Mouse (Mus musculus) C2C12 (cell line): ENCODE results near the gene Hoxd13. TPM values are rescaled to one million over a fixed set of nuclear protein-coding genes. Genes with fewer than 3 reads are reported as not detected.

ENCODE experiments used
- H3K27me3 ChIP-seq: one replicate; pipeline ENCODE4 v1.6.1; 2011; ENCODE audit not compliant: control insufficient read depth, insufficient read depth, insufficient read length
- H3K36me3 ChIP-seq: one replicate; pipeline ENCODE4 v1.6.1; 2011; ENCODE audit not compliant: control insufficient read depth, insufficient read depth
- H3K4me3 ChIP-seq: one replicate; pipeline ENCODE4 v1.5.1; 2011; ENCODE audit warnings: mild to moderate bottlenecking, control low read depth; ENCODE audit not compliant: poor library complexity, insufficient read depth, severe bottlenecking
- H3K79me2 ChIP-seq: one replicate; pipeline ENCODE4 v1.6.1; 2011; ENCODE audit not compliant: control insufficient read depth, insufficient read depth
- H3K79me3 ChIP-seq: one replicate; pipeline ENCODE4 v1.6.1; 2011; ENCODE audit warnings: low read depth, control low read depth
- H3ac ChIP-seq: one replicate; pipeline ENCODE3; 2011; ENCODE audit warnings: low read depth; ENCODE audit not compliant: control insufficient read depth, insufficient read length
- CEBPB ChIP-seq: IDR thresholded peaks from one replicate; pipeline ENCODE4 v1.6.1; 2011; ENCODE audit warnings: low read depth, mild to moderate bottlenecking, control low read depth, moderate library complexity
- CTCF ChIP-seq: IDR thresholded peaks from one replicate; pipeline ENCODE4 v1.5.1; 2011; ENCODE audit not compliant: control insufficient read depth, insufficient read depth, insufficient read length
- FOSL1 ChIP-seq: IDR thresholded peaks from one replicate; pipeline ENCODE4 v1.8.0; 2011; ENCODE audit warnings: mild to moderate bottlenecking, low read length; ENCODE audit not compliant: poor library complexity, insufficient read depth, severe bottlenecking
- MAX ChIP-seq: IDR thresholded peaks from one replicate; pipeline ENCODE4 v1.6.1; 2011; ENCODE audit warnings: mild to moderate bottlenecking, control low read depth
- MYOD1 ChIP-seq: IDR thresholded peaks from one replicate; pipeline ENCODE4 v1.6.1; 2011; ENCODE audit warnings: low read depth; ENCODE audit not compliant: control insufficient read depth, insufficient read length
- MYOG ChIP-seq: IDR thresholded peaks from one replicate; pipeline ENCODE4 v1.6.1; 2011; ENCODE audit not compliant: control insufficient read depth, insufficient read length; ENCODE audit errors: extremely low read depth
- USF1 ChIP-seq: IDR thresholded peaks from one replicate; pipeline ENCODE4 v1.6.1; 2011; ENCODE audit warnings: low read depth, mild to moderate bottlenecking, control low read depth, moderate library complexity
- polyA plus RNA-seq: library from polyadenylated mRNA; unstranded; fragments of >200 nt; fragmentation: generic; extraction: Trizol; gene quantifications from one replicate; pipeline ENCODE4 v1.2.1, GENCODE M21; 2012; ENCODE audit warnings: missing spikeins

Hoxd13 gene
- polyA plus RNA-seq, 1 experiment: not detected

GRCm38 (mm10) chr2:74667191-74667841 lies 794 bp upstream of the Hoxd13 start:
- no peaks in the 10 kb centered on the region for H3K36me3 ChIP-seq
- peaks cover 36% of the 10 kb centered on the region for H3K27me3 ChIP-seq
- no peak for TF ChIP-seq USF1
- TF ChIP-seq CTCF: no peak
- TF ChIP-seq FOSL1: no peak
- no peak for TF ChIP-seq MYOD1
- no peak for TF ChIP-seq MAX
- no peak for TF ChIP-seq CEBPB
- no peak for TF ChIP-seq MYOG
- no peaks in the 10 kb centered on the region for H3K79me2 ChIP-seq
- no peak overlapping the region for H3ac ChIP-seq
- H3K4me3 ChIP-seq: no peak overlapping the region
- H3K79me3 ChIP-seq: no peaks in the 10 kb centered on the region

GRCm38 (mm10) chr2:74668370-74669229 lies 490 bp downstream of the Hoxd13 start:
- no peak overlapping the region for H3ac ChIP-seq
- no peaks in the 10 kb centered on the region for H3K79me3 ChIP-seq
- H3K27me3 ChIP-seq: peaks cover 32% of the 10 kb centered on the region
- H3K4me3 ChIP-seq: no peak overlapping the region
- no peaks in the 10 kb centered on the region for H3K79me2 ChIP-seq
- TF ChIP-seq CTCF: no peak
- TF ChIP-seq USF1: no peak
- TF ChIP-seq FOSL1: no peak
- TF ChIP-seq MYOG: no peak
- TF ChIP-seq MYOD1: no peak
- TF ChIP-seq CEBPB: no peak
- TF ChIP-seq MAX: no peak
- H3K36me3 ChIP-seq: no peaks in the 10 kb centered on the region

- H3K79me3 ChIP-seq: no peaks in the 10 kb centered on the region
- H3ac ChIP-seq: no peak overlapping the region
- no peaks in the 10 kb centered on the region for H3K79me2 ChIP-seq
- TF ChIP-seq USF1 (no peak), CEBPB (no peak), CTCF (no peak), MYOD1 (no peak), FOSL1 (no peak), MAX (no peak), MYOG (no peak)
- H3K36me3 ChIP-seq: no peaks in the 10 kb centered on the region
- H3K4me3 ChIP-seq: no peak overlapping the region
- H3K27me3 ChIP-seq: peaks cover 38% of the 10 kb centered on the region
Measured at GRCm38 (mm10) chr2:74669230-74669578, 1.1 kb downstream of the Hoxd13 start.

- Histone ChIP-seq H3ac (no peak overlapping the region), H3K36me3 (no peaks in the 10 kb centered on the region), H3K4me3 (no peak overlapping the region), H3K79me3 (no peaks in the 10 kb centered on the region), H3K79me2 (no peaks in the 10 kb centered on the region), H3K27me3 (peaks cover 43% of the 10 kb centered on the region)
- TF ChIP-seq FOSL1 (no peak), MYOG (no peak), USF1 (no peak), MAX (no peak), CTCF (no peak), MYOD1 (no peak), CEBPB (no peak)
Measured at GRCm38 (mm10) chr2:74669650-74670235, 1.6 kb downstream of the Hoxd13 start.

GRCm38 (mm10) chr2:74670632-74671188 lies 2.6 kb downstream of the Hoxd13 start:
- no peaks in the 10 kb centered on the region for H3K79me2 ChIP-seq
- no peaks in the 10 kb centered on the region for H3K36me3 ChIP-seq
- no peak overlapping the region for H3ac ChIP-seq
- no peaks in the 10 kb centered on the region for H3K79me3 ChIP-seq
- no peak overlapping the region for H3K4me3 ChIP-seq
- TF ChIP-seq MYOG (no peak), CTCF (no peak), FOSL1 (no peak), MAX (no peak), CEBPB (no peak), USF1 (no peak), MYOD1 (no peak)
- H3K27me3 ChIP-seq: peaks cover 53% of the 10 kb centered on the region
